Mouse (Mus musculus): ENCODE measurements around the gene Gm13304.
"Not testable (repeated sequence)": the region's sequence is repeated elsewhere in the genome, so short reads cannot be mapped to it uniquely, and the experiment has no call there.

The Gm13304 gene

DNA sequence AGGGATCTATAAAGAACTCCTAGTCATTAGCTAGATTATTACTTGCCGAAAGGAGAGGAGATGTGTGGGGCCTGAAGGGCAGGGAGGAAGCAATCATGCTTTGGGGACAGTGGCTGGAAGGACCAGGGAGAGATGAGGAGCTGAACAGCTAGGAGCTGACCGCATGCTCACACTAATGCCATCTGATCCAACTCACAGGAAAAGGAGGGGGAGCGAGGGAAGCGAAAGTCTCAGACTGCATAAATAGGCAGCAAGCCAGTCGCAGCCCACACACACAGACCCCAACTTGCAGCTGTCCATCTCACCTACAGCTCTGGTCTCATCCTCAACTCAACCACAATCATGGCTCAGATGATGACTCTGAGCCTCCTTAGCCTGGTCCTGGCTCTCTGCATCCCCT is at the start of gene Gm13304:
Gene Gm13304, plus strand, starts transcription at position 301 of the 400 bp plus-strand sequence.
- not testable (repeated sequence) for DNase-seq (ENCODE audit: low spot score in 2 of 2)

DNA sequence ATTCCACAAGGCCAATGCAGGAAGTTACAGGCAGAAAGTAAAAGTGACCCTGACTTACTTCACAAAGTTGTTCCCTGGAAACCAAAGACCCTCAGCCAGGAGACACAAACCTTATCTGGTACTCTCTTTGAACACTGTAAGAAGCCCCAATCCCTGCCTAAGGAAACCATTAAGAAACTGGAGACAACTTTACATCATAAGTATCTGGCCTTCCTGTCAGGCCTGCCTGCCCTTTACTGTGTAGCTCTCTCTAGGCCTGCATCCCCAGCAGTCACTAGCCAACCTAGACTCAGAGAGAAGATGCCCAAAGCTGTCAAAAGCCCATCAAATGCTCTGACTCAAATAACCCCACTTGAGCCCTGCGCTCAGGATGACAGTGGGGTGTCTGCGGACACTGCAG is 23.7 kb upstream of the Gm13304 start, which contains the start of gene Gm3893:
Gene Gm3893, plus strand, starts transcription at position 301 of the 400 bp plus-strand sequence.
- not testable (repeated sequence) for DNase-seq (ENCODE audit: low spot score in 2 of 2)

DNA sequence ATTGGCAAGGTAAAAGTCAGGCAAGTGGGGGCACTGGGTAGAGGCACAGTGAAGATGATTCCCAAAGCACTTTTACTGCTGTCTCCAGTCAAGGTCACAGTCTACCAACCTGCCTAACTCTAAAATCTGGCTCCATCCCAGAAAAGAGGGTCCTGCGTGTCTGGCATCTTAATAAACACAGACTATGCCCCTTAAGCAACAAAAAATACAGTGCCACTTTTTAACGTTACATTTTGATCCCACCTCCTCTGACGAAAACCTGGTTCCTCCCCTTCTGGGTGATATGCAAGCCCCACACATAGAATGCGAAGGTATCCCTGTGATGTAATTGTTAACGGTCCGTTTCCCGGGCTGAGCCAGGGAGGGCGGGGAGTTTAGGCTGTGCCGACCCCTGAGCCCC is 38.5 kb downstream of the Gm13304 start, which contains the start of gene Gm13306:
Gene Gm13306, plus strand, starts transcription at position 301 of the 400 bp plus-strand sequence.
- DNase-seq (ENCODE audit: low spot score in 2 of 2) = not testable (repeated sequence)
